Mouse (Mus musculus) frontal cortex, adult (tissue): ENCODE measurements at regions not wholly inside any gene's neighbourhood (a gene's known extent, or its start where the extent isn't known, plus 50 kb on each side); places are given as distances from the start of the nearest gene placed in this dataset.
"Not testable (repeated sequence)": the region's sequence is repeated elsewhere in the genome, so short reads cannot be mapped to it uniquely, and the experiment has no call there.

Experiments
- ATAC-seq: cut with Nextera tagmentation; 2 replicates; pipeline ENCODE4 v1.9.2; 2017; ENCODE audit warnings: mild to moderate bottlenecking, moderate library complexity, mixed read lengths; ENCODE audit not compliant: low TSS enrichment

- no peak for ATAC-seq
Observed at GRCm38 (mm10) chr5:42884251-42884650, 348.7 kb upstream of the Cpeb2 start.

- no peak for ATAC-seq
Observed at GRCm38 (mm10) chr5:42891890-42892289, 341.1 kb upstream of the Cpeb2 start.

- ATAC-seq: no peak
Observed at GRCm38 (mm10) chr5:42906136-42906535, 326.8 kb upstream of the Cpeb2 start.

DNA sequence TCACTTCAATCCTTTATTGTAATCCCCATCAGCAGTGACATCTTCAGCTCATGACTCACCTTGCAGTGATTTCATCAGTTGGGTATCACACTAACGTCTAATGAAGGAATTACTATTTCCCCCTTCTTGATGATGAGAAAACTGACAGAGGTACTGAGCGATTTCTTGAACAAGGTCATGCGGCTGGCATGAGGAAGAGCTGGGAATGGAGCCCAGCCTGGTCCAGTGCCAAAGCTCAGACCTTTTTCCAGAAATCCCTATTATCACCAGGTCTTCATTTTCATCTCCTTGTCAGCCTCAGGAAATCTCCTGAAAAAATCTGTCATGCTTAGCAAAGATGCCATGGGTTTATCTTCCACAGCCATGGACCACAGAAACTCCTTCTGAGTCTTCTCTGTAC lies 313.6 kb upstream of the Cpeb2 start:
- no peak for ATAC-seq

DNA sequence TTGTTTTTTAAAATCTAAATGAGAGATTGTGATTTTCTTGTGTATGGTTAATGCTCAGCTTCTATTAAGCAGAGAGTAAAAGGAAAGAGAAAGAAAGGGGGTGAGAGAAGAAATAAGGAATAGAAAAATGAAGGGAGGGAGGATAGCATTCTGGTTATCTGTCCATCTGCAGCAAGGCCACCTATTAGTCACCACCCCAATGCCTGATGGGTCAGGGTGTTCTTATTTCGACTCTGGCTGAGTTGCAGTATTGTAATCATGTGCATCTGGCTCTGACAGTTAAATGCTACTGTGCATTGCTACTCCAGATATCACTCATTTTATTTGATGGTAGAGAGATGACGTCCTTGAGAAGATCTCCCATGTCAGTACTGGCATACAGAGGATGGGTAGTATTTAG lies 300.9 kb upstream of the Cpeb2 start:
- no peak for ATAC-seq

GRCm38 (mm10) chr5:42959296-42959862 lies 273.6 kb upstream of the Cpeb2 start:
- no peak for ATAC-seq

GRCm38 (mm10) chr5:42966952-42967351 lies 266.0 kb upstream of the Cpeb2 start:
- ATAC-seq: not testable (repeated sequence)

- no peak for ATAC-seq
Observed at GRCm38 (mm10) chr5:42969209-42969608, 263.8 kb upstream of the Cpeb2 start.

GRCm38 (mm10) chr5:42969621-42970020 lies 263.3 kb upstream of the Cpeb2 start:
- ATAC-seq: no peak

GRCm38 (mm10) chr5:42977108-42977507 lies 255.9 kb upstream of the Cpeb2 start:
- no peak for ATAC-seq

- ATAC-seq: no peak
Observed at GRCm38 (mm10) chr5:42980946-42981650, 251.9 kb upstream of the Cpeb2 start.

GRCm38 (mm10) chr5:42986203-42986602 lies 246.8 kb upstream of the Cpeb2 start:
- no peak for ATAC-seq

DNA sequence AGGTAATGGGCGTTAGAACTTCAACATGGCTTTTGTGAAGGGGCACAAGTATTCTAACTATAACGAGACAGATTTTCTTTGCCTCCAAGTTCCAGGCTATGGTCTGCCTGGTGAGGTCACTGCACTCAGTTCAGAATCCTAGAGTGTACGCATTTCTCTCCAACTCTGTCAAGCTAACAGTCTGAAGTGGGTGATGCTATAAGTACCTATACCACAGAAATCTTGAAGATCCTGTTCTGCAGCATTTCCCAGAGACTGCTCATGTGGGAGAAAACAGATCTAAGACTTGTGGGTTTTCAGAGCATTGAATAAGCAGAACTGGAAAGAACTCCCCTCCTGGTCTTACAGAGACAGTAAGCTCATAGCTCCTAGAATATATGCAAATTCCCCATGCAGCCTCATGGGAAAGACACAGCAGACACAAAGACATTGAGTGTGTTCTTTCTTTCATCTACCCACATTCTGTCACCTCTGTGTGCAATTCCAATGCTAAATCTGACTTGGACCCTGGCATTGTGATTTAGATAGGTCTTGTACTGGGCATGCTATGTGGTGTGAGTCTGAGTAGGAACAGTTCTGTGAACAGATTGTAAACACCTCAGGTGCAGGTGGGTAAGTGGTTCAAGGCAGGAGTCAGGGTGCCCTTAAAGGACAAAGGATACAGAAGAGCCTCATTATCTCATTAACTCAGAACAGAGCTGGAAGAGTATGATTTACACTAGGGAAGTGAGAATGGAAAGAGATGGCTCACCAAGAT lies 245.1 kb upstream of the Cpeb2 start:
- no peak for ATAC-seq

- ATAC-seq: no peak
Observed at GRCm38 (mm10) chr5:42989287-42989686, 243.7 kb upstream of the Cpeb2 start.

DNA sequence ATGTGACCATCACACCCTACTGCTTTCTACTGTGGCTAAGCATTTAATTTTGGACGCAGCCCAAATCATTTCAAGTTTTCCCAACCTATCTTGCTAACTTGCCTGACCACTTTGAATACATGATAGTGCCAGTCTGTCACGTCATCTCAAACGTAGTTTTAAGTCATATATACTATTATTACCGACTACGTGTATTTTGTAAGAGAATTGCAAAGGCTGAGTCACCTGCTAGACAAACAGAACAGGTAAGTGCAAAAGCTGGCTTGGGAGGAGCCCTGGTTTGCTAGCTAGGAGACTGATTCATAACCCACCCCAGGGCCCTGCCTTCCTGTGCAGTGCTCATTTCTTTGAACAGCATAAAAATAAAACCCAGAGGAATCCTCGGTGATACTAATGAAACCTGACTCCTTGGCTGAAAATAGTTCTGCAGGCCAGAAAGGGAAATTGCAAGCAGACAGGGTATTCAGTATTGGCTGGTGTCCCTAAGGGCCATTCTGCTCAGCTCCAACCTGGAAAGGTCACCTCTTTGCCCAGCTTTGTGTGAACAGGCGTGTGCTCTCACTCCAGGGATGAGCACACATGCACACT lies 208.9 kb upstream of the Cpeb2 start:
- no peak for ATAC-seq

GRCm38 (mm10) chr5:43031285-43031684 lies 201.7 kb upstream of the Cpeb2 start:
- ATAC-seq: no peak

DNA sequence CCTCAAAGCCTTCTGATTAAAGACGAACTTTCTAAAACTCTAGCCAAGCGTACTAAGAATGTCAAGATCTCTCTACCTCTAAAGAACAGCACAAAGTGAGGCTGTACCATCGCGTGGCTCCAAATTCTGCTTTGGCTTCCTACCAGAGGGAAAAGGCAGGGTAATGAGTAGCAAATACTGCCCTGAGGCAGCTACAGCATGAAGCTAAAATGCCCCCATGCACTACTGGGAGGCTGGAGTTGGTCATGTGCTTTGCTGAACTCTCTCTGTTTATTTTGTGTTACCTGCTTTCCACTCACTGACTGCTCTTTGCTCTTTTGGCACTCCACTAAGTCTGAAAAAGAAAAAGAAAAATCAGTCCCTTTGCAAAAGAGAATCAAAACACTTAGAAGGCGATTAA lies 201.1 kb upstream of the Cpeb2 start:
- no peak for ATAC-seq

- no peak for ATAC-seq
Observed at GRCm38 (mm10) chr5:43034421-43034820, 198.5 kb upstream of the Cpeb2 start.

GRCm38 (mm10) chr5:43037592-43037991 lies 195.4 kb upstream of the Cpeb2 start:
- ATAC-seq: no peak

DNA sequence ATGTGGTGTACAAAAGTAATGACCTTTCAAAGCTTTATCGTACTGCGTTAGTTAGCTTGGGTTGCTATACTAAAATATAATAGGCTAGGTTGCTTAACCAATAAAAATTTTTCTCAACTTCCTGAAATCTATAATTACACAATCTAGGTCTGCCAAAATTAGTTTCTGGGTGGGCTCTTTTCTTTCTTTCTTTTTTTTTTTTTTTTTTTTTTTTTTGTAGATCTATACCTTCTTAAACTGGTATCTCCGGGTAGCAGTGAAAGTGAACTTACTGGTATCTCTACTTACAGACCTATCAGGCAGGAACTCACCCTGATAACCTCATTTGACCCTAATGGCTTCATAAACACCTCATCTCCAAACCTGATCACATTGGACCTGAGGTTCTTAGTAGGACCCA lies 193.4 kb upstream of the Cpeb2 start:
- no peak for ATAC-seq

DNA sequence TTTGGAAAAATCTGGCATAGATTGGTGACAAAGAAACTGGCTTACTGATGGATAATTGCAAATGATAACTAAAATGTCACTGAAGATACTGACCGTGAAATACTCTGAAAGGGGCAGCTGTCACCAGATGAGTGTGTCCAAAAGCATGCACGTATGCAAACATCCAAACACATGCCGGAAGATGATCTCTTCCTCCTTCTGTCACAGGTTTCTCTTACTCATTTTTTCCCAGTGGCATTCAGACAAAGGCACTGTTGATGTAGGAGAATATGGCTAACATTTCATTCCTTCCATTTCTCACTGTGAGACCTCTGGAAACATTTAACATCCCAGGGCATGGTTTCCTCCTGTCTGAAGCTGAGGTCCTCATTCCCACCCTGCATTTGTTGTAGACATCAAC lies 190.4 kb upstream of the Cpeb2 start:
- ATAC-seq: no peak

DNA sequence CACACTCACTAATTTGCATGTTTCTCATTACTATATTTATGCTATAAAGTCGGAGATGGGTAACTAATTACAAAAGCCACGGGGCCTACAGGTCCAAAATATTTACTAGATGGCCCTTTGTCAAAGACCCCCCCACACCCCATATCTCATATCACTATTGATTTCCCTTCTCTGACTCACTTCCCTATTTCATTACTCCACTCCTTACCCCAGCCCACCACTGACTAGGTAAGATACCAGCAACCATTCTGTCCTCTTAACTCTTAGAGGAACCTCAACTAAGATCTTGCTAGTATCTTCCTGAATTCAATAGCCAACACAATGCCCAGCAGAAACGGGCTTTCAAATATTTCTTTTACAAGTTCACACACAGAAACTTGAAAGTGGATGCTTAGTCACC lies 187.1 kb upstream of the Cpeb2 start:
- no peak for ATAC-seq

- no peak for ATAC-seq
Observed at GRCm38 (mm10) chr5:43047316-43047715, 185.7 kb upstream of the Cpeb2 start.
